Mouse (Mus musculus): ENCODE data around the gene Vmn1r34. TPM values are rescaled to one million over a fixed set of nuclear protein-coding genes. Genes with fewer than 3 reads are reported as not detected.
"Not testable (repeated sequence)": the region's sequence is repeated elsewhere in the genome, so short reads cannot be mapped to it uniquely, and the experiment has no call there.

Gene Vmn1r34
- not detected in 2 replicates for polyA plus RNA-seq (2015; fragmentation: Nextera tagmentation; extraction: Ambion mirVana)

- H3K27me3 ChIP-seq (replicated peaks), result no peaks in the 10 kb centered on the region
- 95% methylated on average over 1 of the region's 1 CpGs for WGBS
Observed at GRCm38 (mm10) chr6:66643779-66644178, at the start of gene Vmn1r34. Vmn1r34 (minus strand) TSS chr6:66643879.

GRCm38 (mm10) chr6:66685806-66686205 lies 42.1 kb upstream of the Vmn1r34 start, which contains the start of gene Vmn1r35:
Vmn1r35 (minus strand) TSS chr6:66685906.
- Histone ChIP-seq H3K4me3 (replicated peaks) (no peak within 1 kb of the TSS), H3K9me3 (no peaks in the 10 kb centered on the region), H3K4me2 (no peak within 1 kb of the TSS), H3K4me1 (no peaks in the 10 kb centered on the region), H3K36me3 (no peaks in the 10 kb centered on the region), H3K27ac (no peak within 1 kb of the TSS), H3K27me3 (replicated peaks) (no peaks in the 10 kb centered on the region), H3K9ac (no peak within 1 kb of the TSS)
- 79% methylated on average over 3 of the region's 3 CpGs for WGBS
- ATAC-seq (ENCODE audit: insufficient read depth, low FRiP score, low read depth), result no peak

More at GRCm38 (mm10) chr6:66643779-66644178, at the start of gene Vmn1r34:
- H3K27ac ChIP-seq, result no peak within 1 kb of the TSS
- no peaks in the 10 kb centered on the region for H3K9me3 ChIP-seq
- no peak within 1 kb of the TSS for H3K4me2 ChIP-seq
- H3K9ac ChIP-seq, result no peak within 1 kb of the TSS
- no peak within 1 kb of the TSS for H3K4me3 ChIP-seq (replicated peaks)
- no peaks in the 10 kb centered on the region for H3K36me3 ChIP-seq
- H3K4me1 ChIP-seq, result no peaks in the 10 kb centered on the region
- ATAC-seq (ENCODE audit: insufficient read depth, low FRiP score, low read depth), result no peak

GRCm38 (mm10) chr6:66618182-66618581 lies 25.5 kb downstream of the Vmn1r34 start, which contains the start of gene Vmn1r33:
Vmn1r33 (minus strand) TSS chr6:66618282.
- not testable (repeated sequence) for H3K4me1 ChIP-seq; H3K9ac ChIP-seq; H3K36me3 ChIP-seq; H3K9me3 ChIP-seq; ATAC-seq (ENCODE audit: insufficient read depth, low FRiP score, low read depth); H3K27ac ChIP-seq; H3K4me3 ChIP-seq (replicated peaks); H3K27me3 ChIP-seq (replicated peaks); H3K4me2 ChIP-seq

- H3K4me2 ChIP-seq, result no peak overlapping the region
- no peaks in the 10 kb centered on the region for H3K36me3 ChIP-seq
- H3K27ac ChIP-seq, result no peak overlapping the region
- no peaks in the 10 kb centered on the region for H3K9me3 ChIP-seq
- no peak overlapping the region for H3K9ac ChIP-seq
- no peaks in the 10 kb centered on the region for H3K27me3 ChIP-seq (replicated peaks)
- ATAC-seq (ENCODE audit: insufficient read depth, low FRiP score, low read depth), result no peak
- no peaks in the 10 kb centered on the region for H3K4me1 ChIP-seq
- H3K4me3 ChIP-seq (replicated peaks), result no peak overlapping the region
Observed at GRCm38 (mm10) chr6:66595804-66596203, 47.9 kb downstream of the Vmn1r34 start.

Other genes with a start within 250 kb of the Vmn1r34 start
- gene Mad2l1, start 108.5 kb downstream of the Vmn1r34 start, polyA plus RNA-seq (2015; fragmentation: Nextera tagmentation; extraction: Ambion mirVana), result 94.1 and 98.7 TPM in 2 replicates
- 0.09 and 0.10 TPM in 2 replicates for gene Vmn1r32, start 83.8 kb downstream of the Vmn1r34 start, polyA plus RNA-seq (2015; fragmentation: Nextera tagmentation; extraction: Ambion mirVana)
- gene Vmn1r33, start 25.6 kb downstream of the Vmn1r34 start, polyA plus RNA-seq (2015; fragmentation: Nextera tagmentation; extraction: Ambion mirVana), result not detected in 2 replicates
- gene Vmn1r35, start 42.0 kb upstream of the Vmn1r34 start, polyA plus RNA-seq (2015; fragmentation: Nextera tagmentation; extraction: Ambion mirVana), result not detected in 2 replicates
- not detected in 2 replicates for gene Vmn1r36, start 75.3 kb upstream of the Vmn1r34 start, polyA plus RNA-seq (2015; fragmentation: Nextera tagmentation; extraction: Ambion mirVana)
- not detected in 2 replicates for gene Vmn1r37, start 85.5 kb upstream of the Vmn1r34 start, polyA plus RNA-seq (2015; fragmentation: Nextera tagmentation; extraction: Ambion mirVana)
- not detected in 2 replicates for gene Vmn1r38, start 138.7 kb upstream of the Vmn1r34 start, polyA plus RNA-seq (2015; fragmentation: Nextera tagmentation; extraction: Ambion mirVana)
- not detected in 2 replicates for gene Vmn1r39, start 166.7 kb upstream of the Vmn1r34 start, polyA plus RNA-seq (2015; fragmentation: Nextera tagmentation; extraction: Ambion mirVana)

Data from stomach, embryonic 15.5 days (tissue).